Mouse (Mus musculus): Measurements from ENCODE around the gene Acat2. TPM values are rescaled to one million over a fixed set of nuclear protein-coding genes. Genes with fewer than 3 reads are reported as not detected.
A peak's percentile ranks its signal among the peaks of the same experiment; 100 is the strongest.
"Not testable (repeated sequence)": the region's sequence is repeated elsewhere in the genome, so short reads cannot be mapped to it uniquely, and the experiment has no call there.

Gene Acat2
- 128 and 133 TPM in 2 replicates for polyA plus RNA-seq (2015; fragmentation: Nextera tagmentation; extraction: Ambion mirVana)

- H3K9me3 ChIP-seq, result no peaks in the 10 kb centered on the region
Observed at GRCm38 (mm10) chr17:12960331-12960873, at the start of gene Acat2. TSS of gene Acat2 (minus strand) at chr17:12960747.

DNA sequence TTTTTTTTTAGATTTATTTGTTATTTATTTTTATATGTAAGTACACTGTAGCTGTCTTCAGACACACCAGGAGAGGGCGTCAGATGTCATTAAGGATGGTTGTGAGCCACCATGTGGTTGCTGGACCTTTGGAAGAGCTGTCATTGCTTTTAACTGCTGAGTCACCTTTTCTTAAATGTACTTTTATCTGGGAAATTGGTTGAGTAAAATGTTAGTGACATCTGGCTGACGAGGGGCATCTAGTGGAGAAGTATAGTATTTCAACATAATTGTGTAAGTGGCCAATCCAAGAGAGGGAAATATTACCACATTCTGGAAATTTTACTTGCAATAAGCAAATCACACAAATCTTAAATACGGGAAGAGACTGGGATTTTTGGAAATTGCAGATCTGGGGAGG is 49.3 kb upstream of the Acat2 start:
- H3K27me3 ChIP-seq, result no peaks in the 10 kb centered on the region
- 18% methylated on average over 3 of the region's 3 CpGs for WGBS

More at GRCm38 (mm10) chr17:12960331-12960873, at the start of gene Acat2:
- peaks cover 8% of the 10 kb centered on the region for H3K4me1 ChIP-seq
- H3K4me2 ChIP-seq, result peak within 1 kb of the TSS; percentile 67
- H3K9ac ChIP-seq, result peak within 1 kb of the TSS; percentile 35
- H3K4me3 ChIP-seq, result peak within 1 kb of the TSS; percentile 60
- WGBS, result under 1% methylated on average over 42 of the region's 42 CpGs
- ATAC-seq (ENCODE audit: insufficient number of reproducible peaks, low FRiP score, low TSS enrichment, low read depth), result peak; percentile 97
- peak within 1 kb of the TSS; percentile 87 for H3K27ac ChIP-seq
- peaks cover 18% of the 10 kb centered on the region for H3K36me3 ChIP-seq
- H3K27me3 ChIP-seq, result no peaks in the 10 kb centered on the region

GRCm38 (mm10) chr17:13008528-13008927 is 48.0 kb upstream of the Acat2 start:
- Histone ChIP-seq H3K4me2 (peak overlapping the region; percentile 71), H3K4me1 (peaks cover 10% of the 10 kb centered on the region), H3K27me3 (no peaks in the 10 kb centered on the region), H3K4me3 (peak overlapping the region; percentile 91), H3K27ac (peak overlapping the region; percentile 89), H3K9ac (peak overlapping the region; percentile 58), H3K9me3 (no peaks in the 10 kb centered on the region), H3K36me3 (peaks cover 20% of the 10 kb centered on the region)
- 7% methylated on average over 10 of the region's 10 CpGs for WGBS
- no peak for ATAC-seq (ENCODE audit: insufficient number of reproducible peaks, low FRiP score, low TSS enrichment, low read depth)

More for the DNA sequence above, 49.3 kb upstream of the Acat2 start:
- Histone ChIP-seq H3K36me3 (peaks cover 31% of the 10 kb centered on the region), H3K9ac (no peak overlapping the region), H3K9me3 (no peaks in the 10 kb centered on the region), H3K4me1 (peaks cover 10% of the 10 kb centered on the region), H3K4me2 (no peak overlapping the region), H3K27ac (no peak overlapping the region), H3K4me3 (no peak overlapping the region)
- ATAC-seq (ENCODE audit: insufficient number of reproducible peaks, low FRiP score, low TSS enrichment, low read depth), result no peak

GRCm38 (mm10) chr17:13007730-13008425 is 47.3 kb upstream of the Acat2 start:
- WGBS, result under 1% methylated on average over 75 of the region's 76 CpGs
- peak; percentile 96 for ATAC-seq (ENCODE audit: insufficient number of reproducible peaks, low FRiP score, low TSS enrichment, low read depth)

GRCm38 (mm10) chr17:13006984-13007383 is 46.4 kb upstream of the Acat2 start:
- Histone ChIP-seq H3K27ac (peak overlapping the region; percentile 69; the same call in 1 of the 2 replicates), H3K4me1 (peaks cover 10% of the 10 kb centered on the region), H3K4me3 (peak overlapping the region; percentile 91), H3K4me2 (peak overlapping the region; percentile 71), H3K36me3 (peaks cover 5% of the 10 kb centered on the region; the same call in 1 of the 2 replicates), H3K9ac (no peak overlapping the region), H3K9me3 (no peaks in the 10 kb centered on the region), H3K27me3 (no peaks in the 10 kb centered on the region)
- 51% methylated on average over 5 of the region's 5 CpGs for WGBS
- ATAC-seq (ENCODE audit: insufficient number of reproducible peaks, low FRiP score, low TSS enrichment, low read depth), result no peak

More at GRCm38 (mm10) chr17:13007730-13008425, 47.3 kb upstream of the Acat2 start:
- peak overlapping the region; percentile 91 for H3K4me3 ChIP-seq
- peak overlapping the region; percentile 71 for H3K4me2 ChIP-seq
- H3K36me3 ChIP-seq, result peaks cover 14% of the 10 kb centered on the region; the same call in 1 of the 2 replicates
- H3K9me3 ChIP-seq, result no peaks in the 10 kb centered on the region
- H3K9ac ChIP-seq, result peak overlapping the region; percentile 58
- H3K27me3 ChIP-seq, result no peaks in the 10 kb centered on the region
- H3K27ac ChIP-seq, result peak overlapping the region; percentile 89
- H3K4me1 ChIP-seq, result peaks cover 10% of the 10 kb centered on the region

- H3K9me3 ChIP-seq, result not testable (repeated sequence)
- peak within 1 kb of the TSS; percentile 91 for H3K4me3 ChIP-seq
- 93% methylated on average over 2 of the region's 2 CpGs for WGBS
Observed at GRCm38 (mm10) chr17:13006546-13006945, 46.0 kb upstream of the Acat2 start, which contains the start of gene Sod2. TSS of gene Sod2 (plus strand) at chr17:13006846.

DNA sequence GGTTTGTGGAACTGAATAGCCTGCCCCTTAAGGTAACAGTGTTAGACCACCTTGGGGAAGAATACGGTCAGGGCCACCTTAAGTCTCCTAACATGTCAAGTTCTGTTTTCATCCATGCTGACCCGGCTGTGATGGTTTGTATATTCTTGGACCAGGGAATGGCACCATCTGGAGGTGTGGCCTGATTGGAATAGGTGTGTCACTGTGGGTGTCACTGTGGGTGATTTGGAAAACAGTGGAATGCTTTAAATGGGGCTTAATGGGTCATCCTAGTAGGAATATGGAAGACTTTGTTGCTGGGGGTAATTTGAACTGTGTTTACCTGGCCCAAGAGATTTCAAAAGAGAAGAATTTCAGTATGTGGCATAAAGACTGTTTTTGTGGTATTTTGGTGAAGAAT is 43.9 kb upstream of the Acat2 start:
- not testable (repeated sequence) for ATAC-seq (ENCODE audit: insufficient number of reproducible peaks, low FRiP score, low TSS enrichment, low read depth); H3K9me3 ChIP-seq; H3K36me3 ChIP-seq; H3K4me2 ChIP-seq; H3K27me3 ChIP-seq; H3K27ac ChIP-seq; H3K9ac ChIP-seq; H3K4me3 ChIP-seq
- peaks cover 10% of the 10 kb centered on the region for H3K4me1 ChIP-seq
- 68% methylated on average over 2 of the region's 2 CpGs for WGBS

More at GRCm38 (mm10) chr17:13006546-13006945, 46.0 kb upstream of the Acat2 start, which contains the start of gene Sod2:
- Histone ChIP-seq H3K9ac (peak within 1 kb of the TSS; percentile 58), H3K27ac (peak within 1 kb of the TSS; percentile 69), H3K4me2 (peak within 1 kb of the TSS; percentile 71), H3K4me1 (peaks cover 10% of the 10 kb centered on the region)
- not testable (repeated sequence) for H3K36me3 ChIP-seq; H3K27me3 ChIP-seq; ATAC-seq (ENCODE audit: insufficient number of reproducible peaks, low FRiP score, low TSS enrichment, low read depth)

DNA sequence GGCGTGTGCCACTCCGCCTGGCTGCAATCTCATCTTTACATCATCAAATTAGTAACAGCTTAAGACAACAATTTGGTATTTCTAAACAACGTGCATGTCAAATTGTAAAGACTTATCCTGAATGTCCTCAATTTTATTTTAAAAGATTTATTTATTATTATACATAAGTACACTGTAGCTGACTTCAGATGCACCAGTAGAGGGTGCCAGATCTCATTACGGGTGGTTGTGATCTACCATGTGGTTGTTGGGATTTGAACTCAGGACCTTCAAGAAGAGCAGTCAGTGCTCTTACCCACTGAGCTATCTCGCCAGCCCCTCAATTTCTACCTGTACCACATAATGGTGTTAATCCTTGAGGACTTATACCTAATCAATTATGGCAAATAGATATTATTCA is 41.7 kb upstream of the Acat2 start:
- not testable (repeated sequence) for H3K27me3 ChIP-seq; H3K4me2 ChIP-seq; H3K4me1 ChIP-seq; H3K4me3 ChIP-seq; H3K36me3 ChIP-seq; ATAC-seq (ENCODE audit: insufficient number of reproducible peaks, low FRiP score, low TSS enrichment, low read depth); H3K9me3 ChIP-seq; H3K9ac ChIP-seq; H3K27ac ChIP-seq
- 89% methylated on average over 5 of the region's 5 CpGs for WGBS

- Histone ChIP-seq H3K9me3 (no peaks in the 10 kb centered on the region), H3K36me3 (no peaks in the 10 kb centered on the region), H3K4me1 (no peaks in the 10 kb centered on the region), H3K4me2 (no peak overlapping the region), H3K9ac (no peak overlapping the region), H3K4me3 (no peak overlapping the region), H3K27ac (no peak overlapping the region), H3K27me3 (no peaks in the 10 kb centered on the region)
- ATAC-seq (ENCODE audit: insufficient number of reproducible peaks, low FRiP score, low TSS enrichment, low read depth), result no peak
- WGBS, result 78% methylated on average over 6 of the region's 6 CpGs
Observed at GRCm38 (mm10) chr17:12999069-12999468, 38.5 kb upstream of the Acat2 start.

- Histone ChIP-seq H3K27me3 (no peaks in the 10 kb centered on the region), H3K4me2 (no peak overlapping the region), H3K9ac (no peak overlapping the region), H3K27ac (no peak overlapping the region), H3K4me3 (no peak overlapping the region), H3K36me3 (no peaks in the 10 kb centered on the region), H3K4me1 (peaks cover 2% of the 10 kb centered on the region; the same call in 1 of the 2 replicates), H3K9me3 (no peaks in the 10 kb centered on the region)
- 86% methylated on average over 5 of the region's 5 CpGs for WGBS
- no peak for ATAC-seq (ENCODE audit: insufficient number of reproducible peaks, low FRiP score, low TSS enrichment, low read depth)
Observed at GRCm38 (mm10) chr17:12997890-12998289, 37.3 kb upstream of the Acat2 start.

DNA sequence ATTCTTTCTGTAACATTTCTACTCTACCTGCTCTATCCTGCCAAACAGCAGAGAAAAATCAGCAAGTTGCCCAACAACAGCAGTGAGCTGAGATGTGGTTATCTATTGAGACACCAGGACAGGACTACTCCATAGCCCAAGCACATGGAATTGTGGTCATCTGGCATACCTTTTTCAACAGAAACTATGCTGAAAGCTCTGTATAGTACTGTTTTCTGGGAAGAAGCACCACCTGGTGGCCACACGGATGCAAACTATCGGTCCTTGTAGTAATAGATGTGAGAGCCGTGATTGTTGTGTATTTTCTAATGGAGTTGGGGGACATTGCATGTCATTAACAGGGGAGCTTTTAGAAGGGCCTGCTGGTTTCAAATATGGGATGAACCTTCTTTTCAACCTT is 35.8 kb upstream of the Acat2 start:
- Histone ChIP-seq H3K9ac (no peak overlapping the region), H3K9me3 (no peaks in the 10 kb centered on the region), H3K27me3 (no peaks in the 10 kb centered on the region), H3K36me3 (no peaks in the 10 kb centered on the region), H3K4me2 (no peak overlapping the region), H3K4me1 (peaks cover 2% of the 10 kb centered on the region; the same call in 1 of the 2 replicates), H3K27ac (no peak overlapping the region), H3K4me3 (no peak overlapping the region)
- WGBS, result 19% methylated on average over 3 of the region's 3 CpGs
- no peak for ATAC-seq (ENCODE audit: insufficient number of reproducible peaks, low FRiP score, low TSS enrichment, low read depth)

DNA sequence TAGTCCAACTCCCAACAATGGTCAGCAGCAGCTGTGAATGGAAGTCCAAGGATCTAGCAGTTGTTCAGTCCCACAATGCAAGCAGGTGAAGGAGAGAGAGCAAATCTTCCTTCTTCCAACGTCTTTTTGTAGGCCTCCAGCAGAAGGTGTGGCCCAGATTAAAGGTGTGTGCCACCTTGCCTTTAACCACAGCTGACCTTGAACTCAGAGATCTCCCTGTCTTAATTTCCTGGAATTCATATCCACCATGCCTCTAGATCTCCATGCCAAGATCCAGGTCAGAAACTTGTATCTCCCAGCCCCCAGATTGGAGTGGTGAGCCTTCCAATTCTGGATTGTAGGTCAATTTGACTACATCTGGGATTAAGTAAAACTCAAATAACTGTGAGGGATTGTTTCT is 33.5 kb upstream of the Acat2 start, which contains the start of gene Wtap:
Gene Wtap (minus strand): TSS at position 101 of the 400 bp plus-strand sequence.
- Histone ChIP-seq H3K4me1 (peaks cover 6% of the 10 kb centered on the region), H3K9me3 (no peaks in the 10 kb centered on the region), H3K9ac (peak within 1 kb of the TSS; percentile 100; the same call in 1 of the 2 replicates), H3K36me3 (no peaks in the 10 kb centered on the region), H3K27me3 (no peaks in the 10 kb centered on the region), H3K27ac (peak within 1 kb of the TSS; percentile 100), H3K4me2 (peak within 1 kb of the TSS; percentile 52), H3K4me3 (peak within 1 kb of the TSS; percentile 100)
- 65% methylated on average over 1 of the region's 1 CpGs for WGBS
- ATAC-seq (ENCODE audit: insufficient number of reproducible peaks, low FRiP score, low TSS enrichment, low read depth), result no peak
